Mouse (Mus musculus) kidney, adult 2 months (tissue): ENCODE results near the gene Bcl9. TPM values are rescaled to one million over a fixed set of nuclear protein-coding genes. Genes with fewer than 3 reads are reported as not detected.

Experiments used
- DNase-seq: peaks from one replicate; pipeline ENCODE4 v3.0.0; 2021
- H3K27ac ChIP-seq: fragments of 200-500 bp; 2 replicates; pipeline ENCODE4 v1.5.1; 2012; ENCODE audit warnings: low read depth, low read length, control low read depth, inconsistent platforms; ENCODE audit not compliant: insufficient read depth
- H3K27me3 ChIP-seq: fragments of 200-500 bp; replicated peaks from 2 replicates; pipeline ENCODE4 v1.6.1; 2012; ENCODE audit warnings: mild to moderate bottlenecking, moderate library complexity, low read length, inconsistent platforms; ENCODE audit not compliant: control insufficient read depth, insufficient read depth
- H3K36me3 ChIP-seq: fragments of 200-500 bp; 2 replicates; pipeline ENCODE4 v1.6.1; 2012; ENCODE audit warnings: mild to moderate bottlenecking, moderate library complexity, low read length, inconsistent platforms; ENCODE audit not compliant: control insufficient read depth, insufficient read depth
- H3K4me1 ChIP-seq: fragments of 200-500 bp; 2 replicates; pipeline ENCODE4 v1.6.1; 2011; ENCODE audit warnings: low read length; ENCODE audit not compliant: control insufficient read depth, insufficient read depth
- H3K4me3 ChIP-seq: fragments of 200-500 bp; 2 replicates; pipeline ENCODE4 v1.5.1; 2011; ENCODE audit warnings: mild to moderate bottlenecking, low read depth, low read length, control low read depth; ENCODE audit not compliant: insufficient read depth
- CTCF ChIP-seq: fragments of 200-500 bp; conservative IDR thresholded peaks from 2 replicates; pipeline ENCODE4 v1.5.1; 2011; ENCODE audit warnings: low read depth, mild to moderate bottlenecking, control low read depth, low read length, moderate library complexity, mixed read lengths; ENCODE audit not compliant: insufficient read depth, insufficient read length
- POLR2A ChIP-seq: fragments of 200-500 bp; IDR thresholded peaks from one replicate; pipeline ENCODE4 v1.6.1; 2011; ENCODE audit warnings: low read depth, low read length, control low read depth
- WGBS: fragments of 180-500 bp; shearing (Covaris S2); methylation state at CpG from one replicate; pipeline ENCODE4 v1.1.7; 2018; 5-methylcytosine and 5-hydroxymethylcytosine counted together
- polyA plus RNA-seq: library from polyadenylated mRNA; depleted of rRNA; stranded (reverse); fragments of >200 nt; gene quantifications from 2 replicates; pipeline ENCODE4 v1.2.3, GENCODE M21; 2012

Bcl9 gene
- polyA plus RNA-seq, 1 experiment: 9.0 TPM

DNA sequence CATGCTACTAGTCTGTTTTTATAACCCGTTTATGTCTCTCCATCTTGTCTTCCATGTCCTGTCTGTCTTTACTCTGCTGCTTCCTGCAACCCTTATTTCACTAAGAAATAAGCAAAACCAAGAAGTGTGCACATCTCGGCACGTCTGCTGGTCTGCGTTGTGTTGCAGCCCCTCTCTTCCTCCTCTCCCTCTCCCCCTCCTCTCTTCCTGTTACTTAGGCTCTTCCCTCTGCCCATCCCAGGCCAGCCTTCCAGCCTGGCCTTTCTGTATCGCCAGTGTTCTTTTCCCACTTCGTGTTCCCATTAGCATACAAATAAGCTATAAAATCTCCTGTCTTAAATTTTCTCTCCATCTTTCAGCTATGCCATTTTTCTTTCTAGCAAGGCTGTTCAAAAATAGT is 117.2 kb downstream of the Bcl9 start:
- no peaks in the 10 kb centered on the region for H3K27me3 ChIP-seq
- no peak for DNase-seq
- no peak overlapping the region for H3K27ac ChIP-seq
- TF ChIP-seq POLR2A (no peak), CTCF (no peak)
- peaks cover 2% of the 10 kb centered on the region; the same call in 1 of the 2 replicates for H3K36me3 ChIP-seq
- H3K4me1 ChIP-seq: no peaks in the 10 kb centered on the region
- 42% methylated on average over 6 of the region's 6 CpGs for WGBS
- H3K4me3 ChIP-seq: no peak overlapping the region

DNA sequence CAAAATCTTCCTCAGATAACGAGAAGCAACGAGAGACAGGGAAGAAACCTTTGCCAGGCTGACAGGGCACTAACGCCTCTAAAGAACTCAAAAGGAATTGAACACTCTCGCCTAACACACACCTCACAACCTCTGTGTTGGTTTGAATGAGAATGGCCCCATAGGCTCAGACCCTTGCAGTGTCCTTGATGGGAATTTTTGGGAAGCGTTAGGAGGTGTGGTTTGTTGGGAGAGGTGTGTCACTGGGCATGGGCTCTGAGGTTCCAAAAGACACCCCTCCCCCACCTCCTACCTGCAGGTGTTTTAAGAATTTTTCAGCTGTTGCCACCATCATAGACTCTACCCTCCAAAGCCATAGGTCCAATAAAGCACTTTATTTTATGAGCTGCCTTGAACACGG is 118.8 kb downstream of the Bcl9 start:
- Histone ChIP-seq H3K4me3 (no peak overlapping the region), H3K27ac (no peak overlapping the region), H3K4me1 (no peaks in the 10 kb centered on the region), H3K36me3 (peaks cover 2% of the 10 kb centered on the region; the same call in 1 of the 2 replicates), H3K27me3 (no peaks in the 10 kb centered on the region)
- 69% methylated on average over 6 of the region's 6 CpGs for WGBS
- DNase-seq: no peak
- TF ChIP-seq CTCF: no peak
- no peak for TF ChIP-seq POLR2A

DNA sequence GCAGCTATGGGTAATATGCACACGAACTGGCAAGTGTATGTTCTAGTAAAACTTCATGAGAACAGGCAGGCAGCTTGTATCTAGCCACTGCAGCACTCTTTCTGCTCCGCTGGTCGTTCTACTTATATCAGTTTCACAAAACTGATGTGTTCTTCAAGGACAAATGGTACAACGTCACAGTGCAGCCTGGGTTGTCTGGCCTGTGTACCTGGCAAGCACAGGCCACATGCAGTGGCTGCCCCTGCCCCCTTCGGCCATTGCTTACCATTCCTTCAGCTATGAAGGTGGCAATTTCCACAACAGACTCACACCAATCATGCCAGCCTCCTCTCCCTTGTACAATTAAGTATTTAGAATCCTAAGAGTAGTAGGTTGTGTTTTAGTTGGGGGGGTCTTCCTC is 125.1 kb downstream of the Bcl9 start:
- TF ChIP-seq CTCF (no peak), POLR2A (no peak)
- Histone ChIP-seq H3K27ac (peak overlapping the region; percentile 92), H3K4me3 (no peak overlapping the region), H3K27me3 (no peaks in the 10 kb centered on the region), H3K4me1 (peaks cover 20% of the 10 kb centered on the region), H3K36me3 (peaks cover 2% of the 10 kb centered on the region; the same call in 1 of the 2 replicates)
- no peak for DNase-seq
- 35% methylated on average over 5 of the region's 5 CpGs for WGBS

DNA sequence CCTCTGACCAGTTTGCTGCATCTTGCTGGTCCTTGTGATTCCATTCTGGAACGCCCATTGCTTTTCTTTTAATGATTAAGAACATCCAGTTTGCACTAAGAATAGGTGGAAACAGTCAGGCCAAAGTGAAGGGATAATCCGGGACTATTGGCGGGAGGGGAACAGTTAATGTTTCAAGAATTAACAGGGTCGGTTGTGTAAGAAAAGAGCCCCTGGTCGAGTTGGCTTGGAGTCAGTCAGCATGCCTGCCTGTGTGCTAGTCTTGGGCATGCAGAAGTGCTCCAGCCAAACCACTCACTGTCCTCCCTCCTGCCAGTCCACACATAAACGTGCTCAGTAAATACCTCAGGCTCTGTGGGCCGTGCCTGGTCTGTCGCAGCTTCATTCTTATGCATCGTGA is 125.5 kb downstream of the Bcl9 start:
- H3K27me3 ChIP-seq: no peaks in the 10 kb centered on the region
- peaks cover 20% of the 10 kb centered on the region for H3K4me1 ChIP-seq
- peaks cover 2% of the 10 kb centered on the region; the same call in 1 of the 2 replicates for H3K36me3 ChIP-seq
- DNase-seq: peak; percentile 95
- TF ChIP-seq POLR2A (no peak), CTCF (no peak)
- no peak overlapping the region for H3K4me3 ChIP-seq
- H3K27ac ChIP-seq: peak overlapping the region; percentile 92
- WGBS: 37% methylated on average over 9 of the region's 9 CpGs

DNA sequence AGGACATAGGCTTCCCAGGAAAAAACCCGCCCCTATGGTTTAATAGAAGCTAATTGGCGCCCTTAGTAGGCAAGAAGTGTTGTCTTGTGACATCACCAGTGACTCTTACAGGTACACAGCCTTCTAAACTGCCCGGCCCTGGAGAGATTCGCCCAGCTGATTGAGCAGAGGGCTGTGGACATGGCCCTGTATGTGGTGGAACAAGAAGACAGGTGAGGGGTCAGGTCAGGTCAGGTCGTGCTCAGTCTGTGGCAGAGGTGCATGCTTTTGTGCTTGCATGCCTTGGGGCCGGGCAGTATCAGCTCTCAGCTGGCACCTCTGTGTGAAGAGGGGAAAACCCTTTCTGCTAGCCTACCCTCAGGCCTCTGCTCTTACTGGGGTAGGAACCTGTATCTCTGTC is 126.2 kb downstream of the Bcl9 start:
- Histone ChIP-seq H3K27ac (peak overlapping the region; percentile 92), H3K36me3 (peaks cover 2% of the 10 kb centered on the region; the same call in 1 of the 2 replicates), H3K4me1 (peaks cover 20% of the 10 kb centered on the region), H3K27me3 (no peaks in the 10 kb centered on the region), H3K4me3 (no peak overlapping the region)
- no peak for TF ChIP-seq POLR2A
- WGBS: 40% methylated on average over 6 of the region's 6 CpGs
- peak; percentile 49 for DNase-seq

DNA sequence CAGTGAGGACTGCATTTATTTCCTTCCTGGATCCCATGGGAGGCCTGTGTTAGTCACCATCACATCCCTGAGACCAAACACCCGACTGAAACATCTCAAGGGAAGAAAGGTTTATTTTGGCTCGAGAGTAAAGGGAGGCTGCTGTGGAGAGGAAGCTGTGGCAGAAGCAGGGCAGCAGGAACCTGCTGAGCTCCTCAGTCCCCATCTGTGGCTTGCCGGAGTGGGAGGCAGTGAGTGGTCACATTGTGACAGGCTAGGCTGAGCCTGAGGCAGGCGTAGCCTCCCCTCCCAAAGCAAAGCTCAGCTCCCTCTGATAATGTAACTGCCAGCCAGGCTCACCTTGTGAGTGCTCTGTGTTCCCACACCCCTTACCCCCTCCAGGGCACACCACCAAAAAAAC is 130.6 kb downstream of the Bcl9 start:
- WGBS: 58% methylated on average over 4 of the region's 4 CpGs

DNA sequence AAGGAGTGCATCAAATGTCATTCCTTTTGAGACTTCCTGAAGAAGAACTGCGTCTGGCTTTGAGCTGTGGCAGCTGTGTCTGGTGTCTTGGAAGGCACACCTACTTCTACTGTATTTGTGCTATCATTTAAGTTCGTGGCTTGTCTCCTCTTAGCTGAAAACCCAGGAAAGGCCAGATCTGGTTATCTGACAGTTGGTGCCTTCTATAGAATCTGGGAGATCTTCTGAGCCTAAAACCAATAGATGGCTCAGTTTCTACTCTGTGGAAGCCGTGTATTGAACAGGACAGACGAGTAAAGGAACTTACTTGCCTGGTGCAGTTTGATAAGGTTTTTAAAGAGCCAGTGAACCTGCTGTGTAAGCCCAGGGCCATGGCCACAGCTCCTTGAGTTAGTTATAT is 133.2 kb downstream of the Bcl9 start:
- H3K36me3 ChIP-seq: no peaks in the 10 kb centered on the region
- no peak for DNase-seq
- 80% methylated on average over 4 of the region's 4 CpGs for WGBS
- H3K27me3 ChIP-seq: no peaks in the 10 kb centered on the region
- H3K4me3 ChIP-seq: no peak overlapping the region
- peaks cover 3% of the 10 kb centered on the region; the same call in 1 of the 2 replicates for H3K4me1 ChIP-seq
- H3K27ac ChIP-seq: no peak overlapping the region
- TF ChIP-seq POLR2A (no peak), CTCF (no peak)

More for the DNA sequence above, 130.6 kb downstream of the Bcl9 start:
- DNase-seq: no peak
- Histone ChIP-seq H3K36me3 (no peaks in the 10 kb centered on the region), H3K27ac (no peak overlapping the region), H3K27me3 (no peaks in the 10 kb centered on the region), H3K4me1 (peaks cover 7% of the 10 kb centered on the region), H3K4me3 (no peak overlapping the region)
- TF ChIP-seq POLR2A (no peak), CTCF (no peak)

DNA sequence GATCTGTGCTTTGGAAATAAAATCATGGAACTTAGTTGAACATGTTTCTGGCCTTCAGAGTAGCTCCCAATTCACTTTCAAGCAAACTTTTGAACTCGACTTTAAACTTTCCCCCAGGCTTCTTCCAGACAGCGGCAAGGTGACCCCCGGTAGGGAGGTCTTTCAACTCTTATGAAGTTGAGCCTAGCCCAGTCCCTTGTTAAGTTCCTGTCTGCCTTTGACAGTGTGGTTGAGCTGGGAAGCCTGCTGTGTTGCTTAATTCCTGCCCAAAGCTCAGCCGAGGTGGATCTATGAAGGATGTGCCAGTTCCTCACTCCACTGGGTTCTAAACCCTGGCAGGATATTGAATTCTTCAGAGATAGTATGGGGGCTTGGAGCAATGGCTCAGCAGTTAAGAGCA is 135.9 kb downstream of the Bcl9 start:
- no peak overlapping the region for H3K27ac ChIP-seq
- H3K27me3 ChIP-seq: no peaks in the 10 kb centered on the region
- H3K4me3 ChIP-seq: no peak overlapping the region
- H3K4me1 ChIP-seq: peaks cover 3% of the 10 kb centered on the region; the same call in 1 of the 2 replicates
- 54% methylated on average over 4 of the region's 4 CpGs for WGBS
- no peak for DNase-seq
- TF ChIP-seq CTCF (no peak), POLR2A (no peak)
- H3K36me3 ChIP-seq: no peaks in the 10 kb centered on the region
